Mouse (Mus musculus) liver, embryonic 12.5 days (tissue): ENCODE data around the gene Slfn3. TPM values are rescaled to one million over a fixed set of nuclear protein-coding genes. Genes with fewer than 3 reads are reported as not detected.
"Not testable (repeated sequence)": the region's sequence is repeated elsewhere in the genome, so short reads cannot be mapped to it uniquely, and the experiment has no call there.

ENCODE experiments used
- ATAC-seq: fragments of 200-750 bp; cut with Nextera tagmentation; 2 replicates; pipeline ENCODE4 v1.8.0; 2017; ENCODE audit warnings: moderate number of reproducible peaks, mild to moderate bottlenecking, moderate library complexity
- H3K27ac ChIP-seq: fragments of 300-500 bp; sonication (generic); 2 replicates; pipeline ENCODE4 v1.5.1; 2016; ENCODE audit warnings: mild to moderate bottlenecking
- H3K27me3 ChIP-seq: fragments of 300-500 bp; sonication (generic); replicated peaks from 2 replicates; pipeline ENCODE4 v1.6.1; 2016; ENCODE audit warnings: mild to moderate bottlenecking, moderate library complexity
- H3K36me3 ChIP-seq: fragments of 300-500 bp; sonication (generic); 2 replicates; pipeline ENCODE4 v1.6.1; 2016; ENCODE audit warnings: mild to moderate bottlenecking, moderate library complexity
- H3K4me1 ChIP-seq: fragments of 300-500 bp; sonication (generic); 2 replicates; pipeline ENCODE4 v1.6.1; 2016
- H3K4me2 ChIP-seq: fragments of 300-500 bp; sonication (generic); 2 replicates; pipeline ENCODE4 v1.6.1; 2016; ENCODE audit warnings: mild to moderate bottlenecking, moderate library complexity
- H3K4me3 ChIP-seq: fragments of 300-500 bp; sonication (generic); 2 replicates; pipeline ENCODE4 v1.5.1; 2016; ENCODE audit warnings: mild to moderate bottlenecking, moderate library complexity
- H3K9ac ChIP-seq: fragments of 300-500 bp; sonication (generic); 2 replicates; pipeline ENCODE4 v1.6.1; 2016; ENCODE audit warnings: mild to moderate bottlenecking, moderate library complexity
- H3K9me3 ChIP-seq: fragments of 300-500 bp; sonication (generic); replicated peaks from 2 replicates; pipeline ENCODE4 v1.6.1; 2016; ENCODE audit warnings: mild to moderate bottlenecking, moderate library complexity
- whole genome bisulfite sequencing: fragments of 180-500 bp; shearing (Covaris S2); methylation state at CpG from one replicate; pipeline ENCODE4 v1.1.7; 2016; ENCODE audit not compliant: insufficient replicate concordance; 5-methylcytosine and 5-hydroxymethylcytosine counted together
- polyA plus RNA-seq: library from polyadenylated mRNA; unstranded; fragments of >200 nt; fragmentation: Nextera tagmentation; extraction: Ambion mirVana; gene quantifications from 2 replicates; pipeline ENCODE4 v1.2.1, GENCODE M21; 2016

Gene Slfn3
- polyA plus RNA-seq, 1 experiment from 2014 or later: 1.3 TPM

GRCm38 (mm10) chr11:83225371-83225960, 34.3 kb downstream of the Slfn3 start:
- ATAC-seq: no peak
- H3K9me3 ChIP-seq: no peaks in the 10 kb centered on the region
- H3K4me3 ChIP-seq: peak overlapping the region; percentile 48
- peak overlapping the region; percentile 47; the same call in 1 of the 2 replicates for H3K9ac ChIP-seq
- peak overlapping the region; percentile 36 for H3K4me2 ChIP-seq
- H3K27me3 ChIP-seq: peaks cover 3% of the 10 kb centered on the region; the same call in 1 of the 2 replicates
- no peak overlapping the region for H3K27ac ChIP-seq
- 0 out of 2 replicates have a peak, but pooled peaks cover 3% of the 10 kb centered on the region for H3K36me3 ChIP-seq
- WGBS: 71% methylated on average over 9 of the region's 9 CpGs
- no peaks in the 10 kb centered on the region; the same call in 1 of the 2 replicates for H3K4me1 ChIP-seq

- Histone ChIP-seq H3K36me3 (0 out of 2 replicates have a peak, but pooled peaks cover 3% of the 10 kb centered on the region), H3K4me2 (no peak overlapping the region), H3K4me3 (no peak overlapping the region), H3K9me3 (no peaks in the 10 kb centered on the region), H3K4me1 (no peaks in the 10 kb centered on the region; the same call in 1 of the 2 replicates), H3K27me3 (peaks cover 3% of the 10 kb centered on the region; the same call in 1 of the 2 replicates), H3K9ac (no peak overlapping the region), H3K27ac (no peak overlapping the region)
- 58% methylated on average over 7 of the region's 7 CpGs for WGBS
- ATAC-seq: no peak
Observed at GRCm38 (mm10) chr11:83227926-83228723, 37.0 kb downstream of the Slfn3 start.

- no peak for ATAC-seq
- no peak overlapping the region for H3K9ac ChIP-seq
- no peaks in the 10 kb centered on the region; the same call in 1 of the 2 replicates for H3K27me3 ChIP-seq
- H3K4me1 ChIP-seq: peaks cover 7% of the 10 kb centered on the region
- H3K36me3 ChIP-seq: 0 out of 2 replicates have a peak, but pooled peaks cover 3% of the 10 kb centered on the region
- no peak overlapping the region for H3K27ac ChIP-seq
- no peaks in the 10 kb centered on the region for H3K9me3 ChIP-seq
- 39% methylated on average over 3 of the region's 3 CpGs for WGBS
- no peak overlapping the region for H3K4me2 ChIP-seq
- H3K4me3 ChIP-seq: no peak overlapping the region
Observed at GRCm38 (mm10) chr11:83230966-83231365, 39.8 kb downstream of the Slfn3 start.

- H3K36me3 ChIP-seq, ATAC-seq, H3K27me3 ChIP-seq, H3K4me3 ChIP-seq, H3K9ac ChIP-seq, H3K9me3 ChIP-seq, H3K4me2 ChIP-seq: not testable (repeated sequence)
- peak overlapping the region; percentile 48; the same call in 1 of the 2 replicates for H3K27ac ChIP-seq
- peaks cover 12% of the 10 kb centered on the region for H3K4me1 ChIP-seq
- WGBS: 30% methylated on average over 5 of the region's 5 CpGs
Observed at GRCm38 (mm10) chr11:83233621-83234020, 42.5 kb downstream of the Slfn3 start.

GRCm38 (mm10) chr11:83237390-83237789, 46.3 kb downstream of the Slfn3 start:
- not testable (repeated sequence) for H3K4me3 ChIP-seq, ATAC-seq, H3K27ac ChIP-seq, H3K36me3 ChIP-seq, H3K27me3 ChIP-seq, H3K9ac ChIP-seq, H3K9me3 ChIP-seq, H3K4me2 ChIP-seq
- H3K4me1 ChIP-seq: peaks cover 13% of the 10 kb centered on the region
- WGBS: 68% methylated on average over 9 of the region's 9 CpGs

GRCm38 (mm10) chr11:83238389-83238788, 47.3 kb downstream of the Slfn3 start:
- no peaks in the 10 kb centered on the region for H3K36me3 ChIP-seq
- H3K27me3 ChIP-seq: no peaks in the 10 kb centered on the region
- H3K4me1 ChIP-seq: peaks cover 13% of the 10 kb centered on the region
- WGBS: 62% methylated on average over 2 of the region's 2 CpGs
- no peak overlapping the region for H3K4me3 ChIP-seq
- no peak overlapping the region for H3K4me2 ChIP-seq
- H3K9me3 ChIP-seq: no peaks in the 10 kb centered on the region
- ATAC-seq: no peak
- no peak overlapping the region for H3K9ac ChIP-seq
- no peak overlapping the region for H3K27ac ChIP-seq

- WGBS: 14% methylated on average over 2 of the region's 2 CpGs
- Histone ChIP-seq H3K27me3 (no peaks in the 10 kb centered on the region; the same call in 1 of the 2 replicates), H3K4me3 (no peak overlapping the region), H3K4me2 (no peak overlapping the region), H3K36me3 (no peaks in the 10 kb centered on the region), H3K4me1 (0 out of 2 replicates have a peak, but pooled peaks cover 7% of the 10 kb centered on the region), H3K9me3 (no peaks in the 10 kb centered on the region), H3K27ac (no peak overlapping the region), H3K9ac (no peak overlapping the region)
- ATAC-seq: no peak
Observed at GRCm38 (mm10) chr11:83239811-83240210, 48.7 kb downstream of the Slfn3 start.

- H3K9me3 ChIP-seq, H3K36me3 ChIP-seq, H3K4me2 ChIP-seq, H3K27me3 ChIP-seq, H3K4me1 ChIP-seq, H3K4me3 ChIP-seq, H3K27ac ChIP-seq, H3K9ac ChIP-seq, ATAC-seq: not testable (repeated sequence)
- 49% methylated on average over 5 of the region's 5 CpGs for WGBS
Observed at GRCm38 (mm10) chr11:83257211-83257610, 66.1 kb downstream of the Slfn3 start.

- peak overlapping the region; percentile 79 for H3K27ac ChIP-seq
- peak overlapping the region; percentile 46 for H3K4me2 ChIP-seq
- peaks cover 23% of the 10 kb centered on the region for H3K4me1 ChIP-seq
- H3K27me3 ChIP-seq: 0 out of 2 replicates have a peak, but pooled peaks cover 3% of the 10 kb centered on the region
- no peaks in the 10 kb centered on the region for H3K36me3 ChIP-seq
- 70% methylated on average over 1 of the region's 1 CpGs for WGBS
- H3K9ac ChIP-seq: 0 out of 2 replicates have a peak overlapping the region, but pooled peaks have one; percentile 19
- no peaks in the 10 kb centered on the region for H3K9me3 ChIP-seq
- peak; percentile 88 for ATAC-seq
- H3K4me3 ChIP-seq: no peak overlapping the region
Observed at GRCm38 (mm10) chr11:83262673-83263072, 71.5 kb downstream of the Slfn3 start.

- no peak overlapping the region for H3K4me3 ChIP-seq
Observed at GRCm38 (mm10) chr11:83263146-83263545, 72.0 kb downstream of the Slfn3 start.

More at GRCm38 (mm10) chr11:83263146-83263545, 72.0 kb downstream of the Slfn3 start:
- Histone ChIP-seq H3K9me3 (no peaks in the 10 kb centered on the region), H3K27ac (peak overlapping the region; percentile 79), H3K36me3 (no peaks in the 10 kb centered on the region), H3K4me2 (peak overlapping the region; percentile 46), H3K27me3 (0 out of 2 replicates have a peak, but pooled peaks cover 3% of the 10 kb centered on the region), H3K9ac (0 out of 2 replicates have a peak overlapping the region, but pooled peaks have one; percentile 19), H3K4me1 (peaks cover 23% of the 10 kb centered on the region)
- WGBS: 46% methylated on average over 3 of the region's 3 CpGs
- peak; percentile 78 for ATAC-seq
